Mouse (Mus musculus) kidney, adult 2 months (tissue): ENCODE measurements around the gene Btbd19.

ENCODE experiments used
- CTCF ChIP-seq: fragments of 200-500 bp; conservative IDR thresholded peaks from 2 replicates; pipeline ENCODE4 v1.5.1; 2011; ENCODE audit warnings: low read depth, mild to moderate bottlenecking, control low read depth, low read length, moderate library complexity, mixed read lengths; ENCODE audit not compliant: insufficient read depth, insufficient read length
- POLR2A ChIP-seq: fragments of 200-500 bp; IDR thresholded peaks from one replicate; pipeline ENCODE4 v1.6.1; 2011; ENCODE audit warnings: low read depth, low read length, control low read depth

- no peak for TF ChIP-seq POLR2A
- no peak for TF ChIP-seq CTCF
These were observed 27.4 kb downstream of the Btbd19 start for GRCm38 (mm10) chr4:117097969-117098763.
